Mouse (Mus musculus) forebrain, embryonic 12.5 days (tissue): ENCODE measurements around the gene Cd163l1. TPM values are rescaled to one million over a fixed set of nuclear protein-coding genes. Genes with fewer than 3 reads are reported as not detected.

Experiments
- ATAC-seq: fragments of 200-750 bp; cut with Nextera tagmentation; 2 replicates; pipeline ENCODE4 v1.8.0; 2017; ENCODE audit warnings: moderate TSS enrichment; ENCODE audit not compliant: low FRiP score
- H3K27ac ChIP-seq: fragments of 300-500 bp; sonication (generic); 2 replicates; pipeline ENCODE4 v1.5.1; 2016; ENCODE audit warnings: mild to moderate bottlenecking
- H3K27me3 ChIP-seq: fragments of 300-500 bp; sonication (generic); 2 replicates; pipeline ENCODE4 v1.6.1; 2016; ENCODE audit warnings: mild to moderate bottlenecking
- H3K36me3 ChIP-seq: fragments of 300-500 bp; sonication (generic); replicated peaks from 2 replicates; pipeline ENCODE4 v1.6.1; 2016; ENCODE audit warnings: mild to moderate bottlenecking
- H3K4me1 ChIP-seq: fragments of 300-500 bp; sonication (generic); 2 replicates; pipeline ENCODE4 v1.6.1; 2016
- H3K4me2 ChIP-seq: fragments of 300-500 bp; sonication (generic); 2 replicates; pipeline ENCODE4 v1.6.1; 2016; ENCODE audit warnings: mild to moderate bottlenecking, moderate library complexity
- H3K4me3 ChIP-seq: fragments of 300-500 bp; sonication (generic); replicated peaks from 2 replicates; pipeline ENCODE4 v1.5.1; 2016; ENCODE audit warnings: mild to moderate bottlenecking
- H3K9ac ChIP-seq: fragments of 300-500 bp; sonication (generic); 2 replicates; pipeline ENCODE4 v1.6.1; 2016; ENCODE audit warnings: mild to moderate bottlenecking
- H3K9me3 ChIP-seq: fragments of 300-500 bp; sonication (generic); 2 replicates; pipeline ENCODE4 v1.6.1; 2016
- WGBS: fragments of 180-500 bp; shearing (Covaris S2); methylation state at CpG from one replicate; pipeline ENCODE4 v1.1.7; 2016; 5-methylcytosine and 5-hydroxymethylcytosine counted together
- polyA plus RNA-seq: library from polyadenylated mRNA; unstranded; fragments of >200 nt; fragmentation: Nextera tagmentation; extraction: Ambion mirVana; gene quantifications from 2 replicates; pipeline ENCODE4 v1.2.1, GENCODE M21; 2016

The Cd163l1 gene
- polyA plus RNA-seq, 1 experiment from 2014 or later, result 0.11 TPM

DNA sequence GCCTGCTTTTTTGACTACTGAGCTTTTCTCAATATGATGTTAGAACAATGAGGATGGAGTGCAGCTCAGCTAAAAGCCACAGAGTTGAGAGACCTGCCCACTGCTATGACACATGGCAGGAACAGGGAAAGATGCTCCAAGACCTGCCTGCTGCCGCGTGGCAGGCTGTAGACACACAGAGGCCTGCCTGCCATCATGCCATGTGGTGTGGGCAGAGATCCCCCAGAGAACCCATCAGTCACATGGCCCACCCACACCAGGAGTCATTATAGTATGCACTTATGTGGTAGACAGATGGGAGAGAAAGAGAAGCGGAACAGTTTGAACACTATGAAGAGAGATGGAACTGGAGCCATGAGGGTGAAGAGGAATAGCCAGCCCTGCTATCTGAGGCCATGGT lies 15.6 kb downstream of the Cd163l1 start:
- H3K9me3 ChIP-seq, result no peaks in the 10 kb centered on the region
- no peak overlapping the region for H3K9ac ChIP-seq
- H3K36me3 ChIP-seq, result no peaks in the 10 kb centered on the region
- no peak overlapping the region for H3K27ac ChIP-seq
- H3K27me3 ChIP-seq, result no peaks in the 10 kb centered on the region
- H3K4me2 ChIP-seq, result no peak overlapping the region
- ATAC-seq, result no peak
- no peaks in the 10 kb centered on the region for H3K4me1 ChIP-seq
- WGBS, result 90% methylated on average over 3 of the region's 3 CpGs
- no peak overlapping the region for H3K4me3 ChIP-seq

DNA sequence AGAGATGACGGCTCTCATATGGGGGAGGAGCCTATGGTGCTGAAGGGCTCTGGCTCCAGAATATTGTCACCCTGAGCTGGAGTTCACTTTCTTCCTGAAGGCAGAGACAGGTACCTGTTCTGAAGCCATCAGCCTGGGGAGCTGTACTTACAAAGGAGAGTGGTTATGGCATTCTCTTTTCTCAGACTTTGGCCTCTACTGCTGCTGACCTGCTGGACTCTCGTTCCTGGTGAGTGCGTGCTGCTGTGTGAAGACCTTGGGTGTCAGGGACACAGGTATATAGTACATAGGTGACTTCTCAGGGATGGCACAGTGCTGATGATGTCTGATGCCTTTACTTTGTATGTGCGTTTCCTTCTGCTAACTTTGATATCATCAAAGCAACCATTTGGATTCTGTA lies 29.1 kb downstream of the Cd163l1 start, which contains the start of gene 5830411N06Rik:
Gene 5830411N06Rik, plus strand, starts transcription at position 69 of the 400 bp plus-strand sequence.
- Histone ChIP-seq H3K36me3 (no peaks in the 10 kb centered on the region), H3K4me3 (no peak within 1 kb of the TSS), H3K9ac (no peak within 1 kb of the TSS), H3K9me3 (no peaks in the 10 kb centered on the region), H3K27ac (no peak within 1 kb of the TSS), H3K4me1 (no peaks in the 10 kb centered on the region), H3K27me3 (no peaks in the 10 kb centered on the region), H3K4me2 (no peak within 1 kb of the TSS)
- 86% methylated on average over 4 of the region's 4 CpGs for WGBS
- ATAC-seq, result no peak

GRCm38 (mm10) chr7:140253780-140254299 lies 35.8 kb downstream of the Cd163l1 start:
- no peak overlapping the region for H3K9ac ChIP-seq
- no peak for ATAC-seq
- WGBS, result 86% methylated on average over 7 of the region's 7 CpGs
- H3K27ac ChIP-seq, result no peak overlapping the region
- H3K9me3 ChIP-seq, result no peaks in the 10 kb centered on the region
- no peaks in the 10 kb centered on the region for H3K27me3 ChIP-seq
- H3K4me3 ChIP-seq, result no peak overlapping the region
- no peaks in the 10 kb centered on the region for H3K36me3 ChIP-seq
- H3K4me1 ChIP-seq, result no peaks in the 10 kb centered on the region
- no peak overlapping the region for H3K4me2 ChIP-seq

Other genes starting within 250 kb of the Cd163l1 start
- gene 6430531B16Rik, start 239.5 kb upstream of the Cd163l1 start, polyA plus RNA-seq, result 0.64 and 0.74 TPM in 2 replicates
- gene Adam8, start 225.7 kb upstream of the Cd163l1 start, polyA plus RNA-seq, result 3.2 and 3.6 TPM in 2 replicates
- gene Zfp511, start 181.9 kb upstream of the Cd163l1 start, polyA plus RNA-seq, result 47.2 and 56.2 TPM in 2 replicates
- 75.6 and 84.8 TPM in 2 replicates for gene Tubgcp2, start 181.6 kb upstream of the Cd163l1 start, polyA plus RNA-seq
- gene Msx3, start 169.2 kb upstream of the Cd163l1 start, polyA plus RNA-seq, result 2.3 and 3.1 TPM in 2 replicates
- gene Caly, start 135.7 kb upstream of the Cd163l1 start, polyA plus RNA-seq, result 21.5 and 22.3 TPM in 2 replicates
- not detected in 2 replicates for gene Prap1, start 124.9 kb upstream of the Cd163l1 start, polyA plus RNA-seq
- gene Fuom, start 115.8 kb upstream of the Cd163l1 start, polyA plus RNA-seq, result 17.4 and 17.9 TPM in 2 replicates
- 9.3 and 11.1 TPM in 2 replicates for gene Paox, start 102.5 kb upstream of the Cd163l1 start, polyA plus RNA-seq
- gene Echs1, start 101.8 kb upstream of the Cd163l1 start, polyA plus RNA-seq, result 136 and 137 TPM in 2 replicates
- 28.2 and 28.9 TPM in 2 replicates for gene Mtg1, start 80.7 kb upstream of the Cd163l1 start, polyA plus RNA-seq
- gene Sprn, start 63.4 kb upstream of the Cd163l1 start, polyA plus RNA-seq, result 1.8 and 1.9 TPM in 2 replicates
- not detected in 2 replicates for gene Olfr522, start 53.5 kb upstream of the Cd163l1 start, polyA plus RNA-seq
- gene Olfr523, start 45.0 kb upstream of the Cd163l1 start, polyA plus RNA-seq, result 0.05 TPM in 1 of 2 replicates, not detected in the other
- not detected in 2 replicates for gene Olfr524, start 12.3 kb upstream of the Cd163l1 start, polyA plus RNA-seq
- not detected in 2 replicates for gene 5830411N06Rik, start 29.0 kb downstream of the Cd163l1 start, polyA plus RNA-seq
- not detected in 2 replicates for gene Olfr525, start 102.6 kb downstream of the Cd163l1 start, polyA plus RNA-seq
- gene Olfr527, start 115.8 kb downstream of the Cd163l1 start, polyA plus RNA-seq, result not detected in 2 replicates
- not detected in 2 replicates for gene Olfr60, start 143.4 kb downstream of the Cd163l1 start, polyA plus RNA-seq
- gene Olfr530, start 158.1 kb downstream of the Cd163l1 start, polyA plus RNA-seq, result not detected in 2 replicates
- gene Olfr531, start 184.7 kb downstream of the Cd163l1 start, polyA plus RNA-seq, result not detected in 2 replicates
- not detected in 2 replicates for gene Olfr532, start 203.4 kb downstream of the Cd163l1 start, polyA plus RNA-seq
- gene Olfr533, start 245.1 kb downstream of the Cd163l1 start, polyA plus RNA-seq, result not detected in 2 replicates